Mouse (Mus musculus) forebrain, embryonic 13.5 days (tissue): ENCODE results near the gene Poglut1. TPM values are rescaled to one million over a fixed set of nuclear protein-coding genes. Genes with fewer than 3 reads are reported as not detected.

Experiments used
- ATAC-seq: fragments of 200-750 bp; cut with Nextera tagmentation; 2 replicates; pipeline ENCODE4 v1.8.0; 2017
- H3K27ac ChIP-seq: fragments of 300-500 bp; sonication (generic); 2 replicates; pipeline ENCODE4 v1.5.1; 2015; ENCODE audit warnings: inconsistent platforms, mild to moderate bottlenecking, moderate library complexity
- H3K27me3 ChIP-seq: fragments of 300-500 bp; sonication (generic); 2 replicates; pipeline ENCODE4 v1.6.1; 2015; ENCODE audit warnings: mild to moderate bottlenecking, inconsistent platforms
- H3K36me3 ChIP-seq: fragments of 300-500 bp; sonication (generic); 2 replicates; pipeline ENCODE4 v1.6.1; 2015; ENCODE audit warnings: mild to moderate bottlenecking, inconsistent platforms; ENCODE audit not compliant: poor library complexity, severe bottlenecking
- H3K4me1 ChIP-seq: fragments of 300-500 bp; sonication (generic); 2 replicates; pipeline ENCODE4 v1.6.1; 2015; ENCODE audit warnings: inconsistent platforms
- H3K4me2 ChIP-seq: fragments of 300-500 bp; sonication (generic); 2 replicates; pipeline ENCODE4 v1.6.1; 2015; ENCODE audit warnings: inconsistent platforms, mild to moderate bottlenecking, moderate library complexity
- H3K4me3 ChIP-seq: fragments of 300-500 bp; sonication (generic); 2 replicates; pipeline ENCODE4 v1.5.1; 2015; ENCODE audit warnings: mild to moderate bottlenecking, inconsistent platforms
- H3K9ac ChIP-seq: fragments of 300-500 bp; sonication (generic); 2 replicates; pipeline ENCODE4 v1.6.1; 2015; ENCODE audit warnings: mild to moderate bottlenecking, inconsistent platforms
- H3K9me3 ChIP-seq: fragments of 300-500 bp; sonication (generic); replicated peaks from 2 replicates; pipeline ENCODE4 v1.6.1; 2016; ENCODE audit warnings: inconsistent platforms
- WGBS: fragments of 180-500 bp; shearing (Covaris S2); methylation state at CpG from one replicate; pipeline ENCODE4 v1.1.7; 2015; 5-methylcytosine and 5-hydroxymethylcytosine counted together
- polyA plus RNA-seq: library from polyadenylated mRNA; unstranded; fragments of >200 nt; fragmentation: Nextera tagmentation; extraction: Ambion mirVana; gene quantifications from 2 replicates; pipeline ENCODE4 v1.2.1, GENCODE M21; 2015

Gene Poglut1
- polyA plus RNA-seq, 1 experiment from 2014 or later: 63.0 TPM

GRCm38 (mm10) chr16:38522129-38523084, 27.7 kb downstream of the Poglut1 start, which contains the start of gene Timmdc1:
Gene Timmdc1, minus strand, starts transcription at chr16:38522663.
- Histone ChIP-seq H3K4me2 (peak within 1 kb of the TSS; percentile 70), H3K27ac (peak within 1 kb of the TSS; percentile 88), H3K9ac (peak within 1 kb of the TSS; percentile 88), H3K36me3 (peaks cover 45% of the 10 kb centered on the region), H3K9me3 (no peaks in the 10 kb centered on the region), H3K27me3 (no peaks in the 10 kb centered on the region), H3K4me3 (peak within 1 kb of the TSS; percentile 85), H3K4me1 (peaks cover 15% of the 10 kb centered on the region)
- peak; percentile 98 for ATAC-seq
- 0% methylated on average over 73 of the region's 73 CpGs for WGBS

DNA sequence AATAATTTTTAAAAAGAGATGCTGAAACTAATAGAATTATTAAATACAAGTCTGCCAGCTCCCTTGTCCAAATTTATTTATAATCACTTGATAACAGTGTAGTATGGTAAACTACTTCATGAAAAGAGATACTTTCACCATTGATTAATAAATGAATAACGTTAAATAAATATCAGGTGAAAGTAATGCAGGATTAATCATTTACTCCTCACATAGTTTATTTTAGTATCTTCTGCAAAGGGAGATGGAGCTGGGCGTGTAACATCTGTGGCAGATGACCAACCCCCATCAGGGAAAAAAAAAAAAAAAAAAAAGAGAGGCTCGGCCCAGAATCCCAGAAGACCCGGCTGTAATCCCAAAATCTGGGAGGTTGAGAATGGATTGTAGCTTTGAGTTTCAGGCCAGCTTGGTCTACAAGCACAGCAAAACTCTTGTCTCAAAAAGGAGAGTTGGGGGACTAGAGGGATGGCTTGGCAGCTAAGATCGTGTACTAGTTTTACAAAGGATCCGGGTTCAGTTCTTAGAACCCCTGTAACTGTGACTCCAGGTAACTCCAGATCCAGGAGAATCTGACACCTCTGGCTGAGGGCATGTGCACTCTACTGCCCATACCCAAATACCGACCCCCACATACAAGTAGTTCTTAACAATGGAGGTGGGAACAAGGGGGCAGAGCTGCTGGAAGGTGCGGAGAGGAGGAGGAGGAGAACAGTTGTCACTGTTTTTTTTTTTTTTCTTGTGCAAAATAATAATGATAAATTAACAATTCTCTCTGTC, 28.7 kb downstream of the Poglut1 start:
- no peaks in the 10 kb centered on the region for H3K27me3 ChIP-seq

DNA sequence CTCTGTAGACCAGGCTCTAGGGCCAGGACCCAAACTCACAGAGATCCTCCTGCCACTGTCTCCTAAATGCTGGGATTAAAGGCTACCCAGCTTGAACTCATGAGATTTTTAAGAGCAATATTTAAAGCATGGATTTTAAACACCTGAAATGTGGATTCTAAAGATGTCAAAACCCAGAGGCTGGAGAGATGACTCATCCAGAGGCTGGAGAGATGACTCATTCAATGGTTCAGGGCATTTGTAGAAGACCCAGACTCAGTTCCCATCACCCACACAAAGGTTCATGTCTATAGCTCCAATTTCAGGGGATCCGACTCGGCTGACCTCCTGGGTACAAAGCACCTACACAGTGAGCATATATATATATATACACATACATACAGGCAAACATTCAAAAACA, 30.9 kb downstream of the Poglut1 start:
- Histone ChIP-seq H3K9ac (no peak overlapping the region), H3K4me3 (no peak overlapping the region), H3K4me2 (no peak overlapping the region), H3K27me3 (no peaks in the 10 kb centered on the region), H3K36me3 (peaks cover 35% of the 10 kb centered on the region), H3K27ac (no peak overlapping the region), H3K9me3 (no peaks in the 10 kb centered on the region), H3K4me1 (peaks cover 15% of the 10 kb centered on the region)
- no peak for ATAC-seq
- WGBS: 95% methylated on average over 2 of the region's 2 CpGs

More for the DNA sequence above, 28.7 kb downstream of the Poglut1 start:
- peaks cover 42% of the 10 kb centered on the region for H3K36me3 ChIP-seq
- peak overlapping the region; percentile 70 for H3K4me2 ChIP-seq
- no peaks in the 10 kb centered on the region for H3K9me3 ChIP-seq
- no peak for ATAC-seq
- H3K27ac ChIP-seq: no peak overlapping the region
- peak overlapping the region; percentile 88 for H3K9ac ChIP-seq
- H3K4me3 ChIP-seq: peak overlapping the region; percentile 85
- peaks cover 15% of the 10 kb centered on the region for H3K4me1 ChIP-seq
- WGBS: 38% methylated on average over 8 of the region's 8 CpGs

DNA sequence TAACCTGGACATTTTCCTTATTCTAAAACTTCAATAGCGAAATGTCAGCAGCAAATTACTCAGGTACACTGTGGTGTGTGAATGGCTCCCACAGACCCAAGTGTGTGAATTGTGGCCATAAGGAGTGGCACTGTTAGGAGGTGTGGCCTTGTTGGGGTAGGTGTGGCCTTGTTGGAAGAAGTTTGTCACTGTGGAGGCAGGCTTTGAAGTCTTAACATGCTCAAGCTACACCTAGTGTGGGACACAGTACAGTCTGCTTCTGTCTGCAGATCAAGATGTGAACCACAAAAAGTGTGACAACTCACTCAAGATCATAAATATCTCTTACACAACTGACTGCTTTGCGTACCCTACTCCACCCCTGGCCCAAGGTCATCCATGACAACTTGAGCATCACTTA, 39.2 kb downstream of the Poglut1 start:
- no peaks in the 10 kb centered on the region for H3K27me3 ChIP-seq
- no peak overlapping the region for H3K9ac ChIP-seq
- peaks cover 76% of the 10 kb centered on the region for H3K36me3 ChIP-seq
- WGBS: 93% methylated on average over 2 of the region's 2 CpGs
- no peak overlapping the region for H3K4me2 ChIP-seq
- no peaks in the 10 kb centered on the region for H3K9me3 ChIP-seq
- H3K4me3 ChIP-seq: no peak overlapping the region
- no peak overlapping the region for H3K27ac ChIP-seq
- H3K4me1 ChIP-seq: no peaks in the 10 kb centered on the region
- no peak for ATAC-seq

GRCm38 (mm10) chr16:38506041-38506634, 43.9 kb downstream of the Poglut1 start:
- Histone ChIP-seq H3K4me3 (no peak overlapping the region), H3K27me3 (no peaks in the 10 kb centered on the region), H3K27ac (no peak overlapping the region), H3K9ac (no peak overlapping the region), H3K4me2 (no peak overlapping the region), H3K9me3 (no peaks in the 10 kb centered on the region), H3K36me3 (peaks cover 74% of the 10 kb centered on the region), H3K4me1 (no peaks in the 10 kb centered on the region)
- 74% methylated on average over 4 of the region's 4 CpGs for WGBS
- ATAC-seq: peak; percentile 89

- Histone ChIP-seq H3K9me3 (no peaks in the 10 kb centered on the region), H3K4me2 (no peak overlapping the region), H3K4me1 (no peaks in the 10 kb centered on the region), H3K36me3 (peaks cover 78% of the 10 kb centered on the region), H3K27me3 (no peaks in the 10 kb centered on the region), H3K27ac (no peak overlapping the region), H3K4me3 (no peak overlapping the region), H3K9ac (no peak overlapping the region)
- ATAC-seq: no peak
- 93% methylated on average over 4 of the region's 4 CpGs for WGBS
Measured at GRCm38 (mm10) chr16:38503528-38503927, 46.5 kb downstream of the Poglut1 start.

- H3K9ac ChIP-seq: no peak overlapping the region
- 95% methylated on average over 10 of the region's 10 CpGs for WGBS
- H3K4me2 ChIP-seq: no peak overlapping the region
- H3K27me3 ChIP-seq: no peaks in the 10 kb centered on the region
- no peak overlapping the region for H3K27ac ChIP-seq
- ATAC-seq: no peak
- H3K9me3 ChIP-seq: no peaks in the 10 kb centered on the region
- H3K4me3 ChIP-seq: no peak overlapping the region
- H3K4me1 ChIP-seq: no peaks in the 10 kb centered on the region
- peaks cover 78% of the 10 kb centered on the region for H3K36me3 ChIP-seq
Measured at GRCm38 (mm10) chr16:38502469-38502868, 47.6 kb downstream of the Poglut1 start.

GRCm38 (mm10) chr16:38496604-38497140, 53.4 kb downstream of the Poglut1 start:
- Histone ChIP-seq H3K4me3 (no peak overlapping the region), H3K27me3 (no peaks in the 10 kb centered on the region), H3K27ac (no peak overlapping the region), H3K36me3 (peaks cover 46% of the 10 kb centered on the region), H3K4me2 (no peak overlapping the region), H3K9ac (no peak overlapping the region), H3K4me1 (no peaks in the 10 kb centered on the region), H3K9me3 (no peaks in the 10 kb centered on the region)
- WGBS: 84% methylated on average over 7 of the region's 7 CpGs
- no peak for ATAC-seq

GRCm38 (mm10) chr16:38493890-38494289, 56.2 kb downstream of the Poglut1 start:
- no peak overlapping the region for H3K4me2 ChIP-seq
- peaks cover 25% of the 10 kb centered on the region for H3K36me3 ChIP-seq
- H3K4me3 ChIP-seq: no peak overlapping the region
- no peaks in the 10 kb centered on the region for H3K4me1 ChIP-seq
- WGBS: 89% methylated on average over 10 of the region's 10 CpGs
- no peak overlapping the region for H3K27ac ChIP-seq
- no peak overlapping the region for H3K9ac ChIP-seq
- no peak for ATAC-seq
- no peaks in the 10 kb centered on the region for H3K9me3 ChIP-seq
- H3K27me3 ChIP-seq: no peaks in the 10 kb centered on the region

GRCm38 (mm10) chr16:38492551-38492950, 57.5 kb downstream of the Poglut1 start:
- Histone ChIP-seq H3K4me3 (no peak overlapping the region), H3K4me1 (no peaks in the 10 kb centered on the region), H3K4me2 (no peak overlapping the region), H3K27me3 (no peaks in the 10 kb centered on the region), H3K9ac (no peak overlapping the region), H3K27ac (no peak overlapping the region), H3K9me3 (no peaks in the 10 kb centered on the region), H3K36me3 (peaks cover 12% of the 10 kb centered on the region)
- no peak for ATAC-seq
- 82% methylated on average over 3 of the region's 3 CpGs for WGBS

DNA sequence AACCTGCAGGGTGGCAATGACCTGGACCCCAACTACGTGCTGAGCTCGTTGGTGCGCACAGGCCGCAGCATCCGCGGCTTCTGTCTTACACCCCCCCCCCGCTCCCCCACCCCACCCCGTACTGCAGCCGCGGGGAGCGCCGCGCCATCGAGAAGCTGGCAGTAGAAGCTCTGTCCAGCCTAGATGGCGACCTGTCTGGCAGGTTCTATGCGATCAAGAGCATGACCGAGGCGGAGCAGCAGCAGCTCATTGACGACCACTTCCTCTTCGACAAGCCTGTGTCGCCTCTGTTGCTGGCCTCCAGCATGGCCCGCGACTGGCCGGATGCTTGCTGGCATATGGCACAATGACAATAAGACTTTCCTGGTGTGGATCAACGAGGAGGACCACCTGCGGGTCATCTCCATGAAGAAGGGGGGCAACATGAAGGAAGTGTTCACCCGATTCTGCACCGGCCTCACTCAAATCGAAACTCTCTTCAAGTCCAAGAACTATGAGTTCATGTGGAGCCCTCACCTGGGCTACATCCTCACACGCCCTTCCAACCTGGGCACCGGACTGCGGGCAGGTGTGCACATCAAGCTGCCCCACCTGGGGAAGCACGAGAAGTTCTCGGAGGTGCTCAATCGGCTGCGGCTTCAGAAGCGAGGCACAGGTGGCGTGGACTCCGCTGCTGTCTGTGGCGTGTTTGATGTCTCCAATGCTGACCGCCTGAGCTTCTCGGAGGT, 66.3 kb downstream of the Poglut1 start:
- Histone ChIP-seq H3K27me3 (peaks cover 28% of the 10 kb centered on the region), H3K9me3 (no peaks in the 10 kb centered on the region), H3K4me3 (peak overlapping the region; percentile 35), H3K27ac (no peak overlapping the region), H3K4me1 (peaks cover 7% of the 10 kb centered on the region; the same call in 1 of the 2 replicates), H3K4me2 (peak overlapping the region; percentile 58), H3K36me3 (no peaks in the 10 kb centered on the region), H3K9ac (peak overlapping the region; percentile 16; the same call in 1 of the 2 replicates)
- ATAC-seq: peak; percentile 10; the same call in 1 of the 2 replicates
- 38% methylated on average over 42 of the region's 42 CpGs for WGBS
